Mouse (Mus musculus): ENCODE measurements around the gene Retreg1.
"Not testable (repeated sequence)": the region's sequence is repeated elsewhere in the genome, so short reads cannot be mapped to it uniquely, and the experiment has no call there.

DNA sequence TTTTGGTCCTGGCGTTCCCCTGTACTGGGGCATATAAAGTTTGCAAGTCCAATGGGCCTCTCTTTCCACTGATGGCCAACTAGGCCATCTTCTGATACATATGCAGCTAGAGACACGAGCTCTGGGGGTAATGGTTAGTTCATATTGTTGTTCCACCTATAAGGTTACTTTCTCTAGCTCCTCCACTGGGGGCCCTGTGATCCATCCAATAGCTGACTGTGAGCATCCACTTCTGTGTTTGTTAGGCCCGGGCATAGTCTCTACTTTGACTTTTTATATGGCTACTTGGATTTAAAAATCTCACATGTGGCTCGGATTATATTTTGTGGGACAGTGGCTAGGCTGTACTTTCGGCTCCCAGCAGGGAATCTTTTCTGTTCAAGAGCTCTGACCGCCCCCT is 140.6 kb downstream of the Retreg1 start:
- not testable (repeated sequence) for TF ChIP-seq POLR2A (IDR thresholded peaks at IDR 0.05; ENCODE audit: low read depth, low read length); CTCF (IDR thresholded peaks at IDR 0.05; ENCODE audit: borderline replicate concordance, insufficient read depth, low read length)
